12 mouse cellular contexts compared by ENCODE assay signal in genomic region chr2:169133855-169134254, GRCm38 (mm10).
DNase-seq lines count a peak whose midpoint lies in the region; ATAC-seq and TF ChIP-seq lines count a peak whose summit lies in the region.
"Had no signal": no experiment of that assay in that cellular context is flagged by ENCODE, and none has a peak within 500 bp of the region (broad histone marks: within the 10 kb centered on the region; RNA-seq: fewer than 3 reads in every experiment).

No protein-coding gene starts in this region.

- H3K4me3 ChIP-seq in kidney, adult 2 months (ENCODE audit: insufficient read depth, low read depth, low read length): no peak overlapping the region
- H3K4me3 ChIP-seq in kidney, embryonic 16.5 days (ENCODE audit: low read length): no peak overlapping the region
- no peak overlapping the region for H3K4me3 ChIP-seq in midbrain, embryonic 13.5 days (replicated peaks)
- H3K4me3 ChIP-seq in cerebellum, adult 2 months (replicated peaks; ENCODE audit: insufficient read depth, low read depth, low read length): no peak overlapping the region
- H3K4me3 ChIP-seq: limb, embryonic 12.5 days; megakaryocyte, embryonic 14.5 days; stomach, embryonic 15.5 days had no signal

- H3K4me1 ChIP-seq in kidney, adult 2 months (ENCODE audit: control insufficient read depth, insufficient read depth, low read length): no peaks in the 10 kb centered on the region
- 0 out of 2 replicates have a peak, but pooled peaks cover 4% of the 10 kb centered on the region for H3K4me1 ChIP-seq in kidney, embryonic 16.5 days (ENCODE audit: insufficient read depth, low read length)
- H3K4me1 ChIP-seq in midbrain, embryonic 13.5 days (replicated peaks): peaks cover 11% of the 10 kb centered on the region
- no peaks in the 10 kb centered on the region for H3K4me1 ChIP-seq in cerebellum, adult 2 months (ENCODE audit: control insufficient read depth, insufficient read depth, low read length)
- H3K4me1 ChIP-seq: megakaryocyte, embryonic 14.5 days; stomach, embryonic 15.5 days had no signal

- no peak overlapping the region; the same call in 1 of the 2 replicates for H3K4me2 ChIP-seq in kidney, embryonic 16.5 days (replicated peaks; ENCODE audit: low read depth, low read length)
- no peak overlapping the region for H3K4me2 ChIP-seq in midbrain, embryonic 13.5 days (replicated peaks)
- H3K4me2 ChIP-seq: limb, embryonic 12.5 days; stomach, embryonic 15.5 days had no signal

- peaks cover 6% of the 10 kb centered on the region; the same call in 1 of the 2 replicates for H3K9me3 ChIP-seq in kidney, embryonic 16.5 days (ENCODE audit: low read length)
- no peaks in the 10 kb centered on the region for H3K9me3 ChIP-seq in midbrain, embryonic 13.5 days
- H3K9me3 ChIP-seq: limb, embryonic 12.5 days; stomach, embryonic 15.5 days had no signal

- TF ChIP-seq CTCF in kidney, adult 2 months (conservative IDR thresholded peaks at IDR 0.05; ENCODE audit: insufficient read depth, insufficient read length, low read depth, low read length): no peak
- no peak for TF ChIP-seq CTCF in cerebellum, adult 2 months (IDR thresholded peaks at IDR 0.05; ENCODE audit: borderline replicate concordance, insufficient read depth, low read depth, low read length)

- H3K27me3 ChIP-seq in kidney, adult 2 months (replicated peaks; ENCODE audit: control insufficient read depth, insufficient read depth, low read length): no peaks in the 10 kb centered on the region
- no peaks in the 10 kb centered on the region for H3K27me3 ChIP-seq in kidney, embryonic 16.5 days (ENCODE audit: insufficient read depth, low read length)
- no peaks in the 10 kb centered on the region for H3K27me3 ChIP-seq in midbrain, embryonic 13.5 days
- H3K27me3 ChIP-seq in cerebellum, adult 2 months (ENCODE audit: control insufficient read depth, insufficient read depth, low read length): no peaks in the 10 kb centered on the region
- H3K27me3 ChIP-seq: megakaryocyte, embryonic 14.5 days had no signal

- no peaks in the 10 kb centered on the region for H3K36me3 ChIP-seq in kidney, adult 2 months (ENCODE audit: control insufficient read depth, insufficient read depth, low read length)
- no peaks in the 10 kb centered on the region for H3K36me3 ChIP-seq in kidney, embryonic 16.5 days (ENCODE audit: insufficient read depth, low read length)
- H3K36me3 ChIP-seq in midbrain, embryonic 13.5 days: no peaks in the 10 kb centered on the region
- H3K36me3 ChIP-seq: limb, embryonic 12.5 days; stomach, embryonic 15.5 days had no signal

- H3K27ac ChIP-seq in kidney, adult 2 months (ENCODE audit: insufficient read depth, low read depth, low read length): no peak overlapping the region
- no peak overlapping the region for H3K27ac ChIP-seq in kidney, embryonic 16.5 days (ENCODE audit: low read length)
- peak overlapping the region; percentile 67 for H3K27ac ChIP-seq in midbrain, embryonic 13.5 days
- no peak overlapping the region for H3K27ac ChIP-seq in cerebellum, adult 2 months (ENCODE audit: insufficient read depth, low read length)
- H3K27ac ChIP-seq: stomach, embryonic 15.5 days had no signal

- WGBS in kidney, adult 2 months: 15% methylated on average over 15 of the region's 15 CpGs
- WGBS in kidney, embryonic 16.5 days: 12% methylated on average over 15 of the region's 15 CpGs
- WGBS in midbrain, embryonic 13.5 days: 60% methylated on average over 15 of the region's 15 CpGs
- 25% methylated on average over 15 of the region's 15 CpGs for WGBS in cerebellum, adult 2 months

- H3K9ac ChIP-seq in kidney, embryonic 16.5 days (replicated peaks; ENCODE audit: low read length): no peak overlapping the region
- no peak overlapping the region for H3K9ac ChIP-seq in midbrain, embryonic 13.5 days (replicated peaks)
- H3K9ac ChIP-seq: limb, embryonic 12.5 days; stomach, embryonic 15.5 days had no signal

- peak; percentile 12 for DNase-seq in adrenal gland, postnatal 10 days
- no peak for DNase-seq in adrenal gland, postnatal 4 days (ENCODE audit: low spot score in 2 of 2)
- peak; percentile 54 for DNase-seq in kidney, adult 2 months
- DNase-seq in embryo, embryonic 10.5 days (ENCODE audit: low spot score): peak; percentile 55
- no peak for DNase-seq in gastrocnemius, adult 8-10 months (ENCODE audit: low spot score in 2 of 2)
- no peak for DNase-seq in cerebellum, adult 2 months
- DNase-seq: layer of hippocampus, adult 9-11 months had no signal

- TF ChIP-seq POLR2A in kidney, adult 2 months (IDR thresholded peaks at IDR 0.05; ENCODE audit: low read depth, low read length): no peak
- TF ChIP-seq POLR2A in cerebellum, adult 2 months (IDR thresholded peaks at IDR 0.05; ENCODE audit: borderline replicate concordance, insufficient read depth, low read length): no peak

- ATAC-seq in kidney, embryonic 16.5 days (ENCODE audit: low FRiP score, low TSS enrichment): no peak
- peak; percentile 56; the same call in 1 of the 2 replicates for ATAC-seq in midbrain, embryonic 13.5 days

Comparison
In these comparisons a context has a peak if more than half of its experiments do, and no peak if none do; other contexts are left out.
1. DNase-seq: peak in adrenal gland, postnatal 10 days (single experiment), kidney, adult 2 months (single experiment) and embryo, embryonic 10.5 days (single experiment); none in adrenal gland, postnatal 4 days (0 of 2), gastrocnemius, adult 8-10 months (0 of 2) and cerebellum, adult 2 months (0 of 2).